Mouse (Mus musculus): ENCODE data around the gene Hps6.
"Not testable (repeated sequence)": the region's sequence is repeated elsewhere in the genome, so short reads cannot be mapped to it uniquely, and the experiment has no call there.

Hps6 gene

DNA sequence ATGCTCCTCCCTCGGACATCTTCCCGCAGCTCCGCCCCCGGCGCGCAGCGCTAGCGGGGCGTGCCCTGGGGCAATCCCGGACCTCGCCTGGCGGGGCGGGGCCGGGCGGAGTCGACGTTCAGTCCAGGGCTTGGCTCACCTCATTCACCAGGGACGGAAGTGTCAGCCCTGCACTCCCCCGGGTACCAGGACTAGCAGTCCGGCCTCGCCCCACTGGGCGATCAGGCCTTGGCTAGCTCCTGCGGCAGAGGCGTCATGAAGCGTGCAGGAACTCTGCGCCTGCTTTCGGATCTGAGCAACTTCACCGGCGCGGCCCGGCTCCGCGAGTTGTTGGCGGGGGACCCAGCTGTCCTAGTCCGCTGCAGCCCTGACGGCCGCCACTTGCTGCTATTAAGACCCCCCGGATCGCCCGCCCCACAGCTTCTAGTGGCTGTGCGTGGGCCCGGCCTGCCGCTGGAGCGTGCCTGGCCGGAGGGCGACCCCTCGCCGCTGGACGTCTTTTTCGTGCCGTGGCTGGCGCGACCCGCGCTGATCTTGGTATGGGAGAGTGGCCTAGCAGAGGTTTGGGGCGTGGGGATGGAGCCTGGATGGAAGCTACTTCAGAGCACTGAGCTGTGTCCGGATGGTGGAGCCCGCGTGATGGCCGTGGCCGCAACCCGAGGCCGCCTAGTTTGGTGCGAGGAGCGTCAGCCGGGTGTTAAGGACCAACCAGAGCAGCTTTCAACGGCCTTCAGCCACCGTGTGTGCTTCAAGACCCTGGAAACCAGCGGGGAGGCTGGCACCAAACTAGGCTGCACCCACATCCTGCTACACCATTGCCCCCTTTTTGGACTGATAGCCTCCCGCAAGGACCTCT lies at the start of gene Hps6:
Hps6 (plus strand) TSS at position 138 of the 856 bp plus-strand sequence.
- ATAC-seq (ENCODE audit: insufficient number of reproducible peaks, low FRiP score, low TSS enrichment): peak; percentile 86

- no peak for ATAC-seq (ENCODE audit: insufficient number of reproducible peaks, low FRiP score, low TSS enrichment)
These were observed 46.6 kb upstream of the Hps6 start for GRCm38 (mm10) chr19:45956736-45957135.

DNA sequence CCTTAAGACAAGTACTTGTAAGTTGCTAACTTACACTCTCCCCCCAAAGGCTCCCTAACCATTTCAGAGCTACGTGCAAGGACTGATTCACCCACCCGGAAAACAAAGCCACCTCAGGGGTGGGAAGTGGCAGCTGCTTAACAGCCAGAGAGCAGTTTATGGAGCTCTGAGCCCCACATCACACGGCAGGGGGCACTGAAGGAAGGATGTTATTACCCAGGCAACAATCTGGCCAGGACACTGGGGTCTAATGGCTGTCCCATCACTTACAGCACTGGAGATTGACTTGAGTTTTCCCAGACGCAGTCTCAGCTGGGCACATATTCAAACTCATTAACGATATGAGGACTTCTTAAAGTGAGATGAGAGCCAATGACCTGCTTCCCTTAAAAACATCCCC lies 42.5 kb upstream of the Hps6 start:
- no peak for ATAC-seq (ENCODE audit: insufficient number of reproducible peaks, low FRiP score, low TSS enrichment)

DNA sequence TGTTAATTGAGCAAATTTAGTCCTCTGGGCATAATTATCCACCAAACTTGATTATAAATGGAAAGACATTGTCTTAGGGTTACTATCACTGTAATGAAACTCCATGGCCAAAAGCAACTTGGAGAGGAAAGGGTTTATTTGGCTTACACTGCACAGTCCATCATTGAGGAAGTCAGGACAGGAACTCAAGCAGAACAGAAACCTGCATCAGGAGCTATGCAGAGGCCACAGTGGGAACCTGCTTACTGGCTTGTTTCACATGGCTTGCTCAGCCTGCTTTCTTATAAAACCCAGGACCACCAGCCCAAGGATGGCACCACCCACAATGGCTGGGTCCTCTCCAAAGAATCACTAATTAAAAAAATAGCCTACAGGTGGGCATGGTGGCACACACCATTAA lies 18.9 kb upstream of the Hps6 start:
- ATAC-seq (ENCODE audit: insufficient number of reproducible peaks, low FRiP score, low TSS enrichment): no peak

DNA sequence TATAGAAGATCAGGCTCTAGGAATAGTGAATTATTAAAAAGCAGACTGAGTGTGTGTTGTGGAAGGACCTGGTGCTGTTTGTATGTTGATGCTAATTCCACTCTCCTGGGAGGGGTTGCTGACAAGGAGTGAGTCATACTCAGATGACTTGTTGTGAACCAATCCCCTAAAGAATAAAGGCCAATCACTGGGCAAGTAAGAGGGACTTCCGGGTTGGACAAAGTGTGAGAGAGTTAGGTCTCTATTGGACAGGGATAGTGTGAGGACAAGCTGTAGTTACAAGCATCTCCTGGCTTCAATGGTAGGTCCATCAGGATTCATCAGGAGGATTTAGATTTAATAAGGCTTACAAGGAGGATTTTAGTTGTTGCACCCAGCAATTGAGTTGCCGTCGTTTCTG lies 15.1 kb upstream of the Hps6 start:
- no peak for ATAC-seq (ENCODE audit: insufficient number of reproducible peaks, low FRiP score, low TSS enrichment)

DNA sequence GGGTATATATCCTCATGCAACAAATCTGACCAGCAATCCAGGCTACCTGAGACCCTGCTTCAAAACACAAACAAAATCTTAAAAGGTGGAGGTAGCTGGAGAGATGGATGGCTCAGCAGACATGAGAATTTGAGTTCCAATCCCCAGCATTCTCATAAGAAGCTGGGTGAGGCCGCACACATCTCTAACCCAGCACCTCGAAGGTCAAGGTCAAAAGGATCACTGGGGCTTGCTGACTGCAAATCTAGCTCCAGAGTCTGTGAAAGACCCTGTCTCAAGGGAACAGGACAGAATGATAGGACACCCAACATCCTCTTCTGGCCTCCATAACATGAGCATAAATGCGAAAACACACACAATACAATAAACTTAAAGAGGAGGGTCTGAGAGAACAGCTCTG lies 12.1 kb upstream of the Hps6 start:
- no peak for ATAC-seq (ENCODE audit: insufficient number of reproducible peaks, low FRiP score, low TSS enrichment)

- not testable (repeated sequence) for ATAC-seq (ENCODE audit: insufficient number of reproducible peaks, low FRiP score, low TSS enrichment)
These were observed 9.9 kb upstream of the Hps6 start for GRCm38 (mm10) chr19:45993441-45993840.

GRCm38 (mm10) chr19:45993981-45994737 lies 9.1 kb upstream of the Hps6 start:
- ATAC-seq (ENCODE audit: insufficient number of reproducible peaks, low FRiP score, low TSS enrichment): no peak

- no peak for ATAC-seq (ENCODE audit: insufficient number of reproducible peaks, low FRiP score, low TSS enrichment)
These were observed 5.9 kb upstream of the Hps6 start for GRCm38 (mm10) chr19:45997365-45997764.

GRCm38 (mm10) chr19:45997785-45998693 lies 5.3 kb upstream of the Hps6 start, which contains the start of gene Armh3:
Gene Armh3 (minus strand): TSS chr19:45998488.
- peak; percentile 94 for ATAC-seq (ENCODE audit: insufficient number of reproducible peaks, low FRiP score, low TSS enrichment)

GRCm38 (mm10) chr19:45998694-45999217 lies 4.6 kb upstream of the Hps6 start:
- ATAC-seq (ENCODE audit: insufficient number of reproducible peaks, low FRiP score, low TSS enrichment): 0 out of 2 replicates have a peak, but pooled peaks have one; percentile 1

DNA sequence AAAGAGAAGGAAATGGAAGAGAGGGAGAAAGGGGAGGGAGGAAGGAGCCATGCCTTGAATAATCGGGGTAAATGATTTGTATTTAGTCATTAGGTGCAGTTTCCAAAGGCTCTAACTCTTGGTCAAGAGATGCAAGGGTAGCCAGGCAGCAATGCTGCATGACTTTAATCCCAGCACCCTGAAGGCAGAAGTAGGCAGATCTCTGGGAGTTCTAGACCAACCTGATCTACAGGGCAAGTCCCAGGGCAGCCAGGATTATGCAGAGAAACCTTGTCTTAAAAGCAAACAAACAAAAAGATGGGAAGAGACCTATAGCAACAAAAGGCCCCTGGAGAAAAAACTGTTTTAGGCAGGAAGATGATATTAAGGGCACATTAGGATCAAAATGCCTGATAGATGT lies 3.9 kb upstream of the Hps6 start:
- no peak for ATAC-seq (ENCODE audit: insufficient number of reproducible peaks, low FRiP score, low TSS enrichment)

DNA sequence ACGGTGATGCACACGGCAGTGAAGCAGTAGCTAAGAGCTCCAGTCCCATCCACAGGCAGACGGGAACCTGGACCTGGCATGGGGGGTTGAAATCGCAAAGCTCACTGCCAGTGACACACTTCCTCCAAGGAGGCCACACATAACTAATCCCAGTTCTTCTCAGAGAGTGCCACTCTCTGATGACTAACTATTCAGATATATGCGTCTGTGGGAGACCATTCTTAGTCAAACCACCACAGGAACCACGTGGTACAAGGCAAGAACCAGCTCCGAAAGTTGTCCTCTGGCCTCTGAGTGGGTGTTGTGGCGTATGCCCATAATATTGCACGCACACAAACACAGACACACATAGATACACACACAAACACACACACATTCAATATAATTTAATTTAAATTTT lies 1.0 kb upstream of the Hps6 start:
- no peak for ATAC-seq (ENCODE audit: insufficient number of reproducible peaks, low FRiP score, low TSS enrichment)

DNA sequence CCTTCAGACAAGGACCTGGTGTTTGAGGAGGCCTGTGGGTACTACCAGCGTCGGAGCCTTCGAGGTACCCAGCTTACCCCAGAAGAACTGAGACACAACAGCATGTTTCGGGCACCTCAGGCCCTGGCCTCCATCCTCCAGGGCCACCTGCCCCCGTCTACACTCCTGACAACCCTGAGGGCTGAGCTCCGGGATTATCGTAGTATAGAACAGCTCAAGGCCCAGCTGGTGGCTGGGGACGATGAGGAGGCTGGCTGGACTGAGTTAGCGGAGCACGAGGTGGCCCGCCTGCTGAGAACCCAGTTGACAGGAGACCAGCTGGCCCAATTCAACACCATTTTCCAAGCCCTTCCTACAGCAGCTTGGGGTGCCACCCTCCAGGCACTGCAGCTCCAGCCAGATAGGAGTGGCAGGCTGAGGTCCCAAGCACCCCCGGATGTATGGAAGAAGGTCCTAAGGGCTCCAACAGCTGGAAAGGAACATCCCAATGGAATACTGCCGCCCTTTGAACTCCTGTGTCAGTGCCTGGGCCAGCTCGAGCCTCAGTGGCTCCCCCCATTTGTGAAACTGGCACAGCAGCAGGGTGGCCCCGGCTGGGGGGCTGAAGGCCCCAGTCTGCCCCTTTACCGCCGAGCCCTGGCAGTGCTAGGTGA lies 1.6 kb downstream of the Hps6 start:
- no peak for ATAC-seq (ENCODE audit: insufficient number of reproducible peaks, low FRiP score, low TSS enrichment)

DNA sequence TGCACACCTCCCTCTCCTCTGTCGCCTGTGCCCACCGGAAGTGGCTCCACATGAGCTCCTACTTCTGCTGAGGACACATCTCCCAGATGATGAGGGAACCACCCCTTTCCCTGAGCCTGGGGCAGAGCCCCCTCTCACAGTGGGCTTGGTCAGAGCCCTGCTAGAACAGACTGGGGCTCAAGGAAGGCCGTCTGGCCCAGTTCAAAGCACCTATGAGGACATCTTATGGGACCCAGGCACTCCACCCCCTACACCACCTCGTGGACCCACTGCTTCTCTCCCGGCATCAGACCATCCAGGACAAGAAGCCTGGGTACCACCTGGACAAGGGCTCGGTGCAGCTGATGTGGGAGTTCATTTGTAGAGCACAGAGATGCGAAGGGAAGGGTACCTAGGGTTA lies 2.4 kb downstream of the Hps6 start:
- ATAC-seq (ENCODE audit: insufficient number of reproducible peaks, low FRiP score, low TSS enrichment): no peak

DNA sequence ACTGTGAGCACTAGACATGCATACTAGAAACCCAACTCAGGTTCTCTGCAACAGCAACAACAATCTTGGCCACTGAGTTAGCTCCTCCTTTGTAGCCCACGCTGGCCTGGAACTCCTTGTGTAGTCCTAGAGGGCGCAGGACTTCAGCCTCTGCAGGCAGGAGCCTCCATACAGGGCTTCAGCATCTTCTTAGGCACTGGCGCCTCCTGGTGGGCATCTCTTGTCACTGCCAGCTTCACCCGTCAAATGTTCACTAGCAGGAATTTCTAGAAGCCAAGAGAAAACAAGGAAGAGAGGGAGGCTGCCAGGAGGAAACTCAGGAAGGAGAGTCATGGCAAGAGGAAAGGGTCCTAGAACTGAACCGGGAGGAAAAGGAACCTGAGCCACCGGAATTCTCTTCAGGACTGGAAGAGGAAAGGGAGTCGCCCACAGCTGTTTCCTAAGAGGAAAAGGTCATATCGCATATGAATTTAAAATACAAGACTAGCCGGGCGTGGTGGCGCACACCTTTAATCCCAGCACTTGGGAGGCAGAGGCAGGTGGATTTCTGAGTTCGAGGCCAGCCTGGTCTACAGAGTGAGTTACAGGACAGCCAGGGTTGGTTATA lies 11.4 kb downstream of the Hps6 start:
- peak; percentile 84; the same call in 1 of the 2 replicates for ATAC-seq (ENCODE audit: insufficient number of reproducible peaks, low FRiP score, low TSS enrichment)

DNA sequence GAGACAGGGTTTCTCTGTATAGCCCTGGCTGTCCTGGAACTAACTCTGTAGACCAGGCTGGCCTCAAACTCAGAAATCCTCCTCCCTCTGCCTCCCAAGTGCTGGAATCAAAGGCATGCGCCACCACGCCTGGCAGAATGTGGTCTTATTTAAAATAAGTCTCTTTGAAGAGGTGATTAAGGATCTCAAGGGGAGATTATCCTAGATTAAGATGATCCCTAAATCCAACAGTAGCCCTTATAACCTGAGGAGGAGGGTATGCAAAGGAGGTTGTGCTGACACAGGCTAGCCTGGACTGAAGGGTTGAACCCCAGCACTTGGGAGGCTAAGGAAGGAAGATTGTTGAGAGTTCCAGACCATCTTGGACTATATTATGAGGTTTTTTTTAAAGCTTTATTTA lies 12.7 kb downstream of the Hps6 start:
- ATAC-seq (ENCODE audit: insufficient number of reproducible peaks, low FRiP score, low TSS enrichment): no peak

DNA sequence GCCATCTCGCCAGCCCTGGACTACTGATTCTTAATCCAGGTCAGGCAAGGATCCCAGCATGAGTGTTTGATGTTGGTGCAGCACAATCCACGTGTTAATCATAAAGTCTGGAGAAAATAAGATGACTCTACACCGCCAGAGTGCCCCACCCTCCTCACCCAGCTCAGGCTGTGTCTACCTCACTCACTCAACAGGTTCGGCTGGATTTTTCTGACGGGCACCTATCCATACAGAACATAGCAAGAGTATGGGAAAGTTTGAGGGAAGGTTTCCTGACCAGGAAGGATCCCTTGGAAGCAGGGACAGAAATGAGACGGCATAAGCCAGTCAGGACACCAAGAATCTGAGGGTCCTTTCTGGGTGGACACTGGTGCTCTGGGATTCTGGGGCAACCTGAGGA lies 21.7 kb downstream of the Hps6 start:
- no peak for ATAC-seq (ENCODE audit: insufficient number of reproducible peaks, low FRiP score, low TSS enrichment)

DNA sequence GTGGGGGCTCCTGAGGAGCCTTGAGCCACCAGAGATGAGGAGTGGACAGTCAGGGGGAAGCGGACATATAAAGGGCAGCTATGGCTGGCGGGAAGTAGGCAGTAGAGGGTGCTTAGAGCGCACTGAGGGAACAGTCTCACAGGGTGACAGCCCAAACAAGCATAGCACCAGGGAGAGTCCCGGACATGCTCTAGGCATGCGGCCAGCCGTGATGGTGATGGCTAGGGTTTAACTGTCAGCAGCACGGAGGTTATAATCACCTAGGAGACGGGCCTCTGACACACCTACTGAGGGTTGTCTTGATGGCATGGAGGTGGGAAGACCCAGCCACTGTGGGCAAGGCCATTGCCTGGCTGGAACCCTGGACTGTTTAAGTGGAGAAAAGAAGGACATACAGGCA lies 23.3 kb downstream of the Hps6 start:
- ATAC-seq (ENCODE audit: insufficient number of reproducible peaks, low FRiP score, low TSS enrichment): no peak
